Mouse (Mus musculus) embryonic facial prominence, embryonic 13.5 days (tissue): ENCODE results near the gene Ide. TPM values are rescaled to one million over a fixed set of nuclear protein-coding genes. Genes with fewer than 3 reads are reported as not detected.

Experiments used
- ATAC-seq: fragments of 200-750 bp; cut with Nextera tagmentation; 2 replicates; pipeline ENCODE4 v1.8.0; 2017; ENCODE audit warnings: low read depth; ENCODE audit not compliant: insufficient number of reproducible peaks, insufficient read depth, low FRiP score, low TSS enrichment
- H3K27ac ChIP-seq: fragments of 300-500 bp; sonication (generic); 2 replicates; pipeline ENCODE4 v1.5.1; 2015; ENCODE audit warnings: moderate library complexity, mild to moderate bottlenecking, inconsistent platforms
- H3K27me3 ChIP-seq: fragments of 300-500 bp; sonication (generic); 2 replicates; pipeline ENCODE4 v1.6.1; 2015; ENCODE audit warnings: mild to moderate bottlenecking, inconsistent platforms
- H3K36me3 ChIP-seq: fragments of 300-500 bp; sonication (generic); 2 replicates; pipeline ENCODE4 v1.6.1; 2015; ENCODE audit warnings: mild to moderate bottlenecking, inconsistent platforms
- H3K4me1 ChIP-seq: fragments of 300-500 bp; sonication (generic); 2 replicates; pipeline ENCODE4 v1.6.1; 2015; ENCODE audit warnings: inconsistent platforms
- H3K4me2 ChIP-seq: fragments of 300-500 bp; sonication (generic); 2 replicates; pipeline ENCODE4 v1.6.1; 2015; ENCODE audit warnings: moderate library complexity, mild to moderate bottlenecking, inconsistent platforms
- H3K4me3 ChIP-seq: fragments of 300-500 bp; sonication (generic); 2 replicates; pipeline ENCODE4 v1.5.1; 2015; ENCODE audit warnings: mild to moderate bottlenecking, inconsistent platforms
- H3K9ac ChIP-seq: fragments of 300-500 bp; sonication (generic); 2 replicates; pipeline ENCODE4 v1.6.1; 2015; ENCODE audit warnings: mild to moderate bottlenecking, inconsistent platforms
- H3K9me3 ChIP-seq: fragments of 300-500 bp; sonication (generic); 2 replicates; pipeline ENCODE4 v1.6.1; 2016; ENCODE audit warnings: inconsistent platforms
- WGBS: fragments of 180-500 bp; shearing (Covaris S2); methylation state at CpG from one replicate; pipeline ENCODE4 v1.1.7; 2015; ENCODE audit warnings: mixed read lengths; 5-methylcytosine and 5-hydroxymethylcytosine counted together
- polyA plus RNA-seq: library from polyadenylated mRNA; unstranded; fragments of >200 nt; fragmentation: Nextera tagmentation; extraction: Ambion mirVana; gene quantifications from 2 replicates; pipeline ENCODE4 v1.2.1, GENCODE M21; 2015

The Ide gene
- polyA plus RNA-seq, 1 experiment from 2014 or later = 31.9 TPM

GRCm38 (mm10) chr19:37301733-37302132 lies 35.9 kb downstream of the Ide start:
- no peak for ATAC-seq
- no peak overlapping the region for H3K4me3 ChIP-seq
- H3K27me3 ChIP-seq = no peaks in the 10 kb centered on the region
- H3K9me3 ChIP-seq = no peaks in the 10 kb centered on the region
- H3K36me3 ChIP-seq = 0 out of 2 replicates have a peak, but pooled peaks cover under 1% of the 10 kb centered on the region
- WGBS = 94% methylated on average over 3 of the region's 3 CpGs
- H3K27ac ChIP-seq = no peak overlapping the region
- no peaks in the 10 kb centered on the region for H3K4me1 ChIP-seq
- H3K4me2 ChIP-seq = no peak overlapping the region
- H3K9ac ChIP-seq = no peak overlapping the region

GRCm38 (mm10) chr19:37291676-37292075 lies 46.0 kb downstream of the Ide start:
- H3K4me3 ChIP-seq = no peak overlapping the region
- no peak overlapping the region for H3K4me2 ChIP-seq
- no peak overlapping the region for H3K9ac ChIP-seq
- 77% methylated on average over 4 of the region's 4 CpGs for WGBS
- H3K36me3 ChIP-seq = no peaks in the 10 kb centered on the region
- ATAC-seq = no peak
- H3K9me3 ChIP-seq = no peaks in the 10 kb centered on the region
- no peak overlapping the region for H3K27ac ChIP-seq
- no peaks in the 10 kb centered on the region for H3K27me3 ChIP-seq
- no peaks in the 10 kb centered on the region for H3K4me1 ChIP-seq

- H3K27ac ChIP-seq = no peak overlapping the region
- H3K36me3 ChIP-seq = no peaks in the 10 kb centered on the region
- WGBS = 76% methylated on average over 8 of the region's 8 CpGs
Measured at GRCm38 (mm10) chr19:37290906-37291305, 46.7 kb downstream of the Ide start.

GRCm38 (mm10) chr19:37284775-37285174 lies 52.9 kb downstream of the Ide start:
- H3K27ac ChIP-seq = no peak overlapping the region
- no peak overlapping the region for H3K4me3 ChIP-seq
- ATAC-seq = no peak
- H3K9ac ChIP-seq = no peak overlapping the region
- WGBS = 82% methylated on average over 9 of the region's 9 CpGs
- H3K9me3 ChIP-seq = no peaks in the 10 kb centered on the region
- H3K27me3 ChIP-seq = no peaks in the 10 kb centered on the region
- no peak overlapping the region for H3K4me2 ChIP-seq
- H3K36me3 ChIP-seq = peaks cover 15% of the 10 kb centered on the region; the same call in 1 of the 2 replicates
- no peaks in the 10 kb centered on the region for H3K4me1 ChIP-seq

More at GRCm38 (mm10) chr19:37290906-37291305, 46.7 kb downstream of the Ide start:
- H3K27me3 ChIP-seq = no peaks in the 10 kb centered on the region
- H3K4me3 ChIP-seq = no peak overlapping the region
- H3K9ac ChIP-seq = no peak overlapping the region
- no peak for ATAC-seq
- no peaks in the 10 kb centered on the region for H3K4me1 ChIP-seq
- H3K9me3 ChIP-seq = no peaks in the 10 kb centered on the region
- H3K4me2 ChIP-seq = no peak overlapping the region

GRCm38 (mm10) chr19:37283166-37283565 lies 54.5 kb downstream of the Ide start:
- no peak for ATAC-seq
- H3K36me3 ChIP-seq = peaks cover 24% of the 10 kb centered on the region; the same call in 1 of the 2 replicates
- H3K4me3 ChIP-seq = no peak overlapping the region
- no peaks in the 10 kb centered on the region for H3K4me1 ChIP-seq
- H3K27me3 ChIP-seq = no peaks in the 10 kb centered on the region
- 94% methylated on average over 6 of the region's 6 CpGs for WGBS
- H3K27ac ChIP-seq = no peak overlapping the region
- H3K4me2 ChIP-seq = no peak overlapping the region
- no peaks in the 10 kb centered on the region for H3K9me3 ChIP-seq
- no peak overlapping the region for H3K9ac ChIP-seq

GRCm38 (mm10) chr19:37281710-37282109 lies 55.9 kb downstream of the Ide start:
- H3K27me3 ChIP-seq = no peaks in the 10 kb centered on the region
- no peak overlapping the region for H3K4me2 ChIP-seq
- no peaks in the 10 kb centered on the region for H3K4me1 ChIP-seq
- no peak overlapping the region for H3K9ac ChIP-seq
- ATAC-seq = no peak
- H3K9me3 ChIP-seq = no peaks in the 10 kb centered on the region
- no peak overlapping the region for H3K27ac ChIP-seq
- H3K36me3 ChIP-seq = peaks cover 24% of the 10 kb centered on the region; the same call in 1 of the 2 replicates
- WGBS = 93% methylated on average over 1 of the region's 1 CpGs
- no peak overlapping the region for H3K4me3 ChIP-seq

- Histone ChIP-seq H3K36me3 (peaks cover 24% of the 10 kb centered on the region; the same call in 1 of the 2 replicates), H3K4me2 (no peak overlapping the region), H3K27me3 (no peaks in the 10 kb centered on the region), H3K9ac (no peak overlapping the region), H3K9me3 (no peaks in the 10 kb centered on the region), H3K4me3 (no peak overlapping the region), H3K4me1 (no peaks in the 10 kb centered on the region), H3K27ac (no peak overlapping the region)
- no peak for ATAC-seq
- WGBS = 82% methylated on average over 1 of the region's 1 CpGs
Measured at GRCm38 (mm10) chr19:37279194-37279593, 58.5 kb downstream of the Ide start.

GRCm38 (mm10) chr19:37275555-37275954 lies 62.1 kb downstream of the Ide start:
- H3K4me1 ChIP-seq = no peaks in the 10 kb centered on the region
- peaks cover 16% of the 10 kb centered on the region; the same call in 1 of the 2 replicates for H3K36me3 ChIP-seq

GRCm38 (mm10) chr19:37269106-37269505 lies 68.5 kb downstream of the Ide start:
- no peak overlapping the region for H3K27ac ChIP-seq

More at GRCm38 (mm10) chr19:37275555-37275954, 62.1 kb downstream of the Ide start:
- WGBS = 87% methylated on average over 9 of the region's 9 CpGs
- Histone ChIP-seq H3K27ac (no peak overlapping the region), H3K4me2 (no peak overlapping the region), H3K4me3 (no peak overlapping the region), H3K9me3 (no peaks in the 10 kb centered on the region), H3K9ac (no peak overlapping the region), H3K27me3 (no peaks in the 10 kb centered on the region)
- ATAC-seq = no peak

GRCm38 (mm10) chr19:37265333-37266103 lies 72.1 kb downstream of the Ide start:
- no peaks in the 10 kb centered on the region for H3K27me3 ChIP-seq
- H3K4me1 ChIP-seq = no peaks in the 10 kb centered on the region
- no peak overlapping the region for H3K4me3 ChIP-seq
- no peak overlapping the region for H3K4me2 ChIP-seq
- H3K9ac ChIP-seq = no peak overlapping the region
- H3K36me3 ChIP-seq = no peaks in the 10 kb centered on the region
- no peaks in the 10 kb centered on the region for H3K9me3 ChIP-seq
- H3K27ac ChIP-seq = no peak overlapping the region
- 31% methylated on average over 10 of the region's 10 CpGs for WGBS
- no peak for ATAC-seq

More at GRCm38 (mm10) chr19:37269106-37269505, 68.5 kb downstream of the Ide start:
- H3K9ac ChIP-seq = no peak overlapping the region
- no peaks in the 10 kb centered on the region for H3K4me1 ChIP-seq
- no peaks in the 10 kb centered on the region for H3K27me3 ChIP-seq
- no peak overlapping the region for H3K4me3 ChIP-seq
- no peaks in the 10 kb centered on the region for H3K36me3 ChIP-seq
- ATAC-seq = no peak
- no peaks in the 10 kb centered on the region for H3K9me3 ChIP-seq
- H3K4me2 ChIP-seq = no peak overlapping the region
- WGBS = 85% methylated on average over 16 of the region's 16 CpGs

- WGBS = 68% methylated on average over 23 of the region's 23 CpGs
- ATAC-seq = no peak
- Histone ChIP-seq H3K27me3 (no peaks in the 10 kb centered on the region), H3K27ac (no peak overlapping the region), H3K9me3 (no peaks in the 10 kb centered on the region), H3K9ac (no peak overlapping the region), H3K4me2 (no peak overlapping the region), H3K4me1 (no peaks in the 10 kb centered on the region), H3K4me3 (no peak overlapping the region), H3K36me3 (no peaks in the 10 kb centered on the region)
Measured at GRCm38 (mm10) chr19:37263943-37264897, 73.4 kb downstream of the Ide start.
